Mouse (Mus musculus) fibroblast of lung, adult 2 months (primary cell): Measurements from ENCODE around the gene Hnrnph1.

Experiments
- DNase-seq: peaks from one replicate; pipeline ENCODE4 v3.0.0-alpha.2; 2011; ENCODE audit warnings: low read depth

Hnrnph1 gene

GRCm38 (mm10) chr11:50373086-50373485 lies 3.7 kb upstream of the Hnrnph1 start:
- DNase-seq: no peak

- no peak for DNase-seq
These were observed 3.2 kb upstream of the Hnrnph1 start for GRCm38 (mm10) chr11:50373621-50374020.

DNA sequence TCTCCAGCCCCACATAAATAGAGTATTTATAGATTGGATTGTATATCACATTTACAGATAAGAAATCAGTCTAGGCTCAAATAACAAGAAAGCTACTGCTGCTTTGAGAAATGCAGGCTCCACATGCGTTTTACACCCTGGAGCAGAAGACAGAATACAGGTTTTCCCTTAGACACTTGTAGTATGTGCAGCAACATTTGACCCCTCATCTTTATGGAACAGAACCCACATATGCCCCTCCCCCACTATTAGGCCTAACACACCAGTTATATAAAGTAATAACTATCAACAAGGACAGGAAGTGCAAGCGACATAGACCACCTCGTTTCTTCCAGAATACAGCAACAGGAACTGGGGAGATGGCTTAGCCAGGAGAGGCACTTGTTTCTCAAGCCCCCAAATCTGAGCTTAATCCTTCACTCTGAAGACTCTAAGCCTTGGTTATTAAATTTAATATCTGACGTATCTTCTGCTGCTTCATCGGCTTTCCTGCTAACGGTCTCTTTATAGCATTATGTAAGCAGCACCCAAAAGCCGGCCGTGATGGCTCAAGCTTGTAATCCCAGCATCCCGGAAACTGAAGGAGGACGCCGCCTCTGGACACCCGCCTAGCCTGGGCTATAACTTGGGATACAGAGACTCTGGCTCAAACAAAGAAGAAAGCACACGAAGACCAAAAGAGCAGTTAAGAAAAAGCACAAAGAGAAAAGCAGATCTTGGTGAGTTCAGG lies 2.3 kb upstream of the Hnrnph1 start:
- DNase-seq: no peak

DNA sequence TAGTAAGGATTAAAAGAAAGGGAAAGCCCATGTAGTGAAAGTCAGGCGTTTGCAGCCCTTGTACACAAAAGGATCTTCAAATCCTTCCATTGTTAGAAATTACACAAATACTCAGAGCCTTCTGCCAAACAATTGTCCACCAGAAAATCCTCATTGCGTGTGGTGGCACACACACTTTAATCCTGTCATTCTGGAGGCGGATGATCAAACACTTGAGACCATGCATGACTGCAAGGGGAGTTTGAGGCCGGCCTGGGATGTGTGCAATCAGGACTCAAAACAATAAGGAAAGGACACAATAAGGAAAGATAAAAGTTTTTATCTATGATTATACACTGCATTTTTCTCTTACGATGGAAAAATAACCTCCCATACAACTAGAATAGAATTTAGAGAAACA lies 1.4 kb upstream of the Hnrnph1 start:
- no peak for DNase-seq

DNA sequence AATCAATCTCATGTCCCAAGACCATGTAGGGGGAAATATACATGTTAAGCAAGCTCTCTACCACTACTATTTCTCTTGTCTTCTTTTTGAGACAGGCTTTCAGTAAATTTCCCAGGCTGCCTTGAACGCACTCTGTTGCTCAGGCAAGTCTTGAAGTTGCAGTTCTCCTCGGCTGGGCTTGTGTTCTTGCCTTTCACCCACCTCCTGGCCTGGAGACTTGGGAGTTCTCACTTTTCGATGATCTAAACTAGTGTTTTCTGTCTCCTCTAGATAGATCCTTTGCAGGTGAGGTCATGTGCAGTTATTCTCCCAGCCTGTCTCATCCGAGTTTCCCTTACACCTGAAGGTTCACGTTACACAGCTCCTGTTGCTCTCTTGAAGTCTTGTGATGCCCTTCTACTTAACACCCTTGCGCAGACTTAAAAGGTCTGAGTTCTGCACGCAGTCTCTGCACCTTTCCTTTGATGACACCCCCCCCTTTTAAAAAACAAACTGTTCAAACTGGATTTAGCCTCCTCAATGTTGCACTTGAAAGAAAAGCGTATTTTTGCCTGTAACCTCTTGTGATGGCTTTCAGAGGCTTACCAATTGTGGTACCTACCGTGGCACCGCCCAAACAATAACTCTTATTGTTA lies 517 bp upstream of the Hnrnph1 start:
- DNase-seq: no peak

DNA sequence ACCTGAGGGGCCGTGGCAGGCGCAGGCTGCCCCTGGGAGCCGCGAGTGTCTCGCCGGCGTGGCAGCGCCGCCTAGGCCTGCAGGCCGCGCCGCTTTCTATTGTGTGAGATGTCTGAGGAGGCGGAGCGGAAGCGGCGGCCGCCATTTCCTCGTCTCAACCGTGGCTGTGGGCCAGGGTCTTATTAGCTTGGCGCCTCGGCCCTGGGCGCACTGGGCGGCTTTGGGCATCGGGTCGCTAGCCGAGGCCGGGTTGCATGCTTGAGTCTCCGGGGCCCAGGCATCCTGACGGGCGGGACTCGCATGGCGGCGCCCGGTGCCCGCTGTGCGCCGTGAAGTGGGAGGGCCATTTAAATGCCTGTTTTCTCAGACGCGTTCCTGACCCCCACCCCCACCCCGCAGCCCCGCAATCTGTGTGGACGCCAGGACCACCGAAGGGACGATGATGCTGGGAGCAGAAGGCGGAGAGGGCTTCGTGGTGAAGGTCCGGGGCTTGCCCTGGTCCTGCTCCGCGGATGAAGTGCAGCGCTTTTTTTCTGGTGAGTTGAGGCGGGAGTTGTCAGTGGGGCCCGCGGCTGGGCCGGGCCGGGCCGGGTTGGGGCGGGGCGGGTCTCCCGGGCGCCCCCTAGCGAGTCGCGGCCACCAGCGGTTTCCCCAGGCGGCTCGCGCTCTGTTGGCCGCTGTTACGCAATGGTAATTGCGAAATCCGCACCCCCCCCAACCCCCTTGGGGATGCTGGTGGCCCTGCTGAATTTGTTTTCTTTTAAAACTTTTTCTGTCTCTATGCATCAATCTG lies 1.3 kb downstream of the Hnrnph1 start:
- peak; percentile 54 for DNase-seq

GRCm38 (mm10) chr11:50379023-50379752 lies 2.4 kb downstream of the Hnrnph1 start:
- no peak for DNase-seq

GRCm38 (mm10) chr11:50381311-50381710 lies 4.5 kb downstream of the Hnrnph1 start:
- DNase-seq: no peak

- no peak for DNase-seq
These were observed 10.4 kb downstream of the Hnrnph1 start for GRCm38 (mm10) chr11:50387167-50387679.

DNA sequence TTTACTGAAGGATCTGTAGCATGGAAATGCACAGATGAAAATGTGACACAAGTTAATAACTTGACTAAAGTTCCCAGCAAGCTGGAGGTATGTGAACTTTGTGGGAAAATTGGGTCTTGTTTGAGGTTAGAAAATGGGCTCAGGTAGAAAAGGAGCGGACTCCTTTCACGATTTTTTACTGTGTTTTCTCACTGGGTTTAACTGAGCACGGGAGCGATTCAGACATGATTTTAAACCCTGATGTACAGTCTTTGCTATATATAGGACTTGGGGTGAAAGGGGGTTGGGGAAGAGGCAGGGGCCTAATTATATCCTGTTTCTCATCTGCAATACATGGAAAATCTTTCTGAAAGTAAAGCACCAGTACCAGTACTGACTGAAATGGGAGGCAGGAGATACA lies 10.9 kb downstream of the Hnrnph1 start:
- no peak for DNase-seq

GRCm38 (mm10) chr11:50388217-50388929 lies 11.6 kb downstream of the Hnrnph1 start:
- no peak for DNase-seq

DNA sequence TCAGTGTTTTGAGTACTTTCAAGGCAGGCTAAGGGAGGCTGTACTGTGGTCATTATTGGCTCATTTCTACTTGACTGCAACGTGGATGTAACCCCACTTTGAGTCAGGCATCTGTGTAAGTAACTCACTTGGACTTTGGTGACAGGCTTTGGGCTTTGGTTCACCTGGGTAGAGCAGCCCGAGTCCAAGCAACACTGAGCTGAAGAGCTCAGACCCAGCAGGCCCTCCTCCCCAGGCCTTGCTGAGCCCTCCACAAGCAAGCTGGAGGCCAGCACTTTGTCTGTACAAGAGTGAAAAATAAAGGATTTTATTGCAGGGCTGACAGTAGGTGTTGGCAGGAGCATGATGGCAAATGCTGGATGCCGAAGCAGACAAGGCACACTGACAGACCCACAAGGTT lies 12.2 kb downstream of the Hnrnph1 start:
- no peak for DNase-seq

DNA sequence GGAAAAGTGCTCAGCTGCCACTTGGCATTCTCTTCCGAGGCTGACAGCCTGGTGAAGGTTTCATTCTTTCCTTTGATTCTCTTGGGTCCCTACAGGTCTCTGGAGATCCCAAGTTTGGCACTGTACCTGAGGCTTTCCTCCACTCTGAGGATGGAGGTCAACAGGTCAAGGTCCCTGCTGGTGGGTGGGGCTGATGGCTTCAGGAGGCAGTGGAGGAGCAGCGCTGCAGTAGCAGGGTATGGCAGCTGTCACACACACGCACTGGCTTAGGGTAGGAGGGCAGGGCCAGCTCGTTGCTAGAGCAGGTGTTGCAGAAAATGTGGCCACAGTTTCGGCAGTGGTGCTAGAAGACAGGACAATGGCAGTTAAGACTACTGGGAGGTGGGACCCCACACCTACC lies 12.8 kb downstream of the Hnrnph1 start:
- no peak for DNase-seq

- no peak for DNase-seq
These were observed 14.6 kb downstream of the Hnrnph1 start for GRCm38 (mm10) chr11:50391272-50391960.

GRCm38 (mm10) chr11:50393306-50393705 lies 16.5 kb downstream of the Hnrnph1 start:
- DNase-seq: no peak

DNA sequence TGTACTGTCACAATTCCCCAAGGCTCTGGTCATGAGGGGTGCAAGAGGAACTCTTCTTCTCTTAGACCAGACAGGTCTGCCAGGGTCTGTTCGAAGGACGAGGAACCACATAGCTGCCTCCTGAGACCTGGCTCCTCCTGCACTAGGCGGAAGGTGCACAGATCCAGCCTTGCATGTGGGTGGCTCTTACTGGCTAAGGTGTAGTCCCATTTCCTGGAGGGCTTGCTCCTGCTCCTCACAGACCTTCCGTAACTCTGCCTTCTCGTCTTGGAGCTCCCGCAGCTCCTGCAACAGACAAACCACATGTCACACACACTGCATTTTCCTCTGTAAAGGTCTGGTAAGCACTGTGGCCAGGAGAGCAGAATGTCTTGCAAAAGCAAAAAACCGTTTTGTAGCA lies 17.9 kb downstream of the Hnrnph1 start:
- DNase-seq: no peak

DNA sequence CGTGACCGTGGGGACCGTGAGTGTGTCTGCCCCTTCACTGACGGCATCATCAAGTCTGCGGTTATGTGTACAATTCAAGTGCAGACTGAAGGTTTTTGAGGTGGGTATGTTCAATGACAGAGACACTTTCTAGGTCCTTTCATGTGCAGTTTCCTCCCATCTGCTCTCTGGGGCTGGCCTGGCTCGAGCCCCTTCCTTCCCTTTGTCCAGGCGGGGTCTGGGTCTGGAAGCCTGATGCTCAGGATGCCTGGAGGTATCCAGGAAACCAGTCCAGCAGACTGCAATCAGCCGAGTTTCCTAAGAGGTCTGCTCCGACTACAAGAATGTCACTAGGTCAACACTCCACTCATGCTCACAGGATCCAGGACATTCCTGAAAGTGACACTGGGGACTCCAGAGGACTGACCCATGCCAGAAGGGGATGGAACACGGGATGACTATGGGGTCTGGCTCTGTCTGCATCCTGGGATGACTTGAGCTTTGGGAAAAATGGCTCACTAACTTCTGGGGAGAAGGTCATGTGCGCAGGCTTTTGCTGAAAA lies 20.0 kb downstream of the Hnrnph1 start:
- no peak for DNase-seq

DNA sequence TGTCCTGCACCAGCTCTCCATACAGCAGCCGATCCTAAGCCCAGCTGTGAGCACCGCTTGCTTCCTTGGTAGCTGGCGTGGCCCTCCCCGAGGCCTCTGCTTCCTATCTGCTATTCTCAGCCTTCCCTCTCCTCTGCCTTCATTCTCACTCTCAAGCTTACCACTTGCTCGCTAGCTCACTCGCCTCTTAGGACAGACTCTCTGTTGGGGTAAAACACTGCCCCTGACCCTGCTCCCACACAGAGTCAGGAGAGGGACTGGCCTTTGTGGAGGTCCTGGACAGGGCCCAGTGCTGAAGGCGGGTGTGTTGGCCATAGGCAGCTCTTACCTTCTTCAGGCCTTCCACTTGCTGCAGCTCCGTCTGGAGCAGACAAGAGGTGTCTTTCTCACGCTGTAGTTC lies 20.5 kb downstream of the Hnrnph1 start:
- no peak for DNase-seq

DNA sequence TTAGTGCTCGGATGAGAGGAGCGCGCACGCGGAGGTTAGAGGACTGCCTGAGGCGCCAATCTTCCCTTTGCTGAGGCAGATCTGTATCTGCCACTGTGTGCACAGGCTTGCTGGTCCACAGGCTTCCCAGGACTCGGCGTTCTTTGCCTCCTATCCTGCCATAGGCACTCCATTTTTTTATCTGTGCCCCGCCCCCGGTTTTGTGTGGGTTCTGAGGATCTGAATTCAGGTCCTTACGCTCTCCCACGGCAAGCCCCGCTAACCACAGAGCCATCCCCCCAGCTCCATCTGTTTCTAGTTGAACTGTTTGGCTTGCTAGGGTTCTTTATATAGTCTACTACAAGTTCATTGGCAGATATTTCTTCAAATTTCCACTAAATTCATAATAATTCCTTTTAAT lies 22.0 kb downstream of the Hnrnph1 start:
- no peak for DNase-seq

GRCm38 (mm10) chr11:50402481-50402880 lies 25.7 kb downstream of the Hnrnph1 start:
- no peak for DNase-seq
